Mouse (Mus musculus) forebrain, embryonic 10.5 days (tissue): Measurements from ENCODE around the gene Nectin2. TPM values are rescaled to one million over a fixed set of nuclear protein-coding genes. Genes with fewer than 3 reads are reported as not detected.

ENCODE experiments used
- DNase-seq: peaks from one replicate; pipeline ENCODE4 v3.0.0-alpha.2; 2017; ENCODE audit warnings: low spot score; ENCODE audit errors: extremely low spot score
- H3K27ac ChIP-seq: fragments of 300-500 bp; sonication (generic); 2 replicates; pipeline ENCODE4 v1.5.1; 2016; ENCODE audit warnings: mild to moderate bottlenecking
- H3K27me3 ChIP-seq: fragments of 300-500 bp; sonication (generic); 2 replicates; pipeline ENCODE4 v1.6.1; 2016; ENCODE audit warnings: mild to moderate bottlenecking; ENCODE audit not compliant: poor library complexity, severe bottlenecking
- H3K36me3 ChIP-seq: fragments of 300-500 bp; sonication (generic); replicated peaks from 2 replicates; pipeline ENCODE4 v1.6.1; 2016; ENCODE audit warnings: mild to moderate bottlenecking, moderate library complexity
- H3K4me1 ChIP-seq: fragments of 300-500 bp; sonication (generic); 2 replicates; pipeline ENCODE4 v1.6.1; 2016
- H3K4me3 ChIP-seq: fragments of 300-500 bp; sonication (generic); 2 replicates; pipeline ENCODE4 v1.5.1; 2016; ENCODE audit warnings: mild to moderate bottlenecking, moderate library complexity
- H3K9me3 ChIP-seq: fragments of 300-500 bp; sonication (generic); 2 replicates; pipeline ENCODE4 v1.6.1; 2016; ENCODE audit warnings: mild to moderate bottlenecking, moderate library complexity
- WGBS: fragments of 180-500 bp; shearing (Covaris S2); methylation state at CpG from one replicate; pipeline ENCODE4 v1.1.7; 2016; 5-methylcytosine and 5-hydroxymethylcytosine counted together
- polyA plus RNA-seq: library from polyadenylated mRNA; unstranded; fragments of >200 nt; fragmentation: Nextera tagmentation; extraction: Ambion mirVana; gene quantifications from 2 replicates; pipeline ENCODE4 v1.2.1, GENCODE M21; 2016

Gene Nectin2
- polyA plus RNA-seq, 1 experiment from 2014 or later, result 84.2 TPM

GRCm38 (mm10) chr7:19712414-19712813, 37.9 kb downstream of the Nectin2 start:
- Histone ChIP-seq H3K27ac (no peak overlapping the region), H3K9me3 (no peaks in the 10 kb centered on the region), H3K27me3 (no peaks in the 10 kb centered on the region), H3K4me3 (no peak overlapping the region), H3K36me3 (peaks cover 75% of the 10 kb centered on the region), H3K4me1 (peaks cover 27% of the 10 kb centered on the region)
- 82% methylated on average over 4 of the region's 4 CpGs for WGBS
- no peak for DNase-seq

- Histone ChIP-seq H3K4me3 (no peak overlapping the region), H3K27ac (no peak overlapping the region), H3K9me3 (no peaks in the 10 kb centered on the region), H3K4me1 (peaks cover 17% of the 10 kb centered on the region), H3K36me3 (peaks cover 83% of the 10 kb centered on the region), H3K27me3 (no peaks in the 10 kb centered on the region)
- WGBS, result 95% methylated on average over 10 of the region's 10 CpGs
- DNase-seq, result no peak
Measured at GRCm38 (mm10) chr7:19710650-19711049, 39.6 kb downstream of the Nectin2 start.

- Histone ChIP-seq H3K4me3 (no peak overlapping the region), H3K9me3 (no peaks in the 10 kb centered on the region), H3K36me3 (peaks cover 93% of the 10 kb centered on the region), H3K4me1 (peaks cover 22% of the 10 kb centered on the region), H3K27me3 (no peaks in the 10 kb centered on the region), H3K27ac (no peak overlapping the region)
- WGBS, result 96% methylated on average over 7 of the region's 7 CpGs
- DNase-seq, result no peak
Measured at GRCm38 (mm10) chr7:19705271-19705670, 45.0 kb downstream of the Nectin2 start.

GRCm38 (mm10) chr7:19704475-19704874, 45.8 kb downstream of the Nectin2 start:
- H3K4me3 ChIP-seq, result no peak overlapping the region
- H3K36me3 ChIP-seq, result peaks cover 86% of the 10 kb centered on the region
- no peaks in the 10 kb centered on the region for H3K27me3 ChIP-seq
- WGBS, result 90% methylated on average over 4 of the region's 4 CpGs
- DNase-seq, result no peak
- peaks cover 30% of the 10 kb centered on the region for H3K4me1 ChIP-seq
- H3K9me3 ChIP-seq, result no peaks in the 10 kb centered on the region
- no peak overlapping the region for H3K27ac ChIP-seq

- 91% methylated on average over 16 of the region's 16 CpGs for WGBS
- H3K4me3 ChIP-seq, result no peak overlapping the region
- no peaks in the 10 kb centered on the region for H3K9me3 ChIP-seq
- peaks cover 44% of the 10 kb centered on the region for H3K4me1 ChIP-seq
- peaks cover 71% of the 10 kb centered on the region for H3K36me3 ChIP-seq
- H3K27me3 ChIP-seq, result no peaks in the 10 kb centered on the region
- DNase-seq, result no peak
- no peak overlapping the region for H3K27ac ChIP-seq
Measured at GRCm38 (mm10) chr7:19702859-19703555, 47.3 kb downstream of the Nectin2 start.

- peak overlapping the region; percentile 2; the same call in 1 of the 2 replicates for H3K4me3 ChIP-seq
- peak; percentile 68 for DNase-seq
- peaks cover 52% of the 10 kb centered on the region for H3K4me1 ChIP-seq
- H3K9me3 ChIP-seq, result peaks cover 8% of the 10 kb centered on the region
- peak overlapping the region; percentile 71 for H3K27ac ChIP-seq
- WGBS, result 31% methylated on average over 22 of the region's 22 CpGs
- no peaks in the 10 kb centered on the region for H3K27me3 ChIP-seq
- H3K36me3 ChIP-seq, result peaks cover 66% of the 10 kb centered on the region
Measured at GRCm38 (mm10) chr7:19701069-19701761, 49.1 kb downstream of the Nectin2 start.

GRCm38 (mm10) chr7:19700299-19701068, 49.8 kb downstream of the Nectin2 start:
- Histone ChIP-seq H3K36me3 (peaks cover 68% of the 10 kb centered on the region), H3K4me3 (no peak overlapping the region), H3K4me1 (peaks cover 52% of the 10 kb centered on the region), H3K27ac (peak overlapping the region; percentile 71), H3K9me3 (peaks cover 10% of the 10 kb centered on the region), H3K27me3 (no peaks in the 10 kb centered on the region)
- 66% methylated on average over 12 of the region's 12 CpGs for WGBS
- DNase-seq, result no peak

GRCm38 (mm10) chr7:19699827-19700148, 50.5 kb downstream of the Nectin2 start:
- DNase-seq, result no peak
- no peak overlapping the region for H3K4me3 ChIP-seq
- H3K9me3 ChIP-seq, result peaks cover 10% of the 10 kb centered on the region
- H3K36me3 ChIP-seq, result peaks cover 61% of the 10 kb centered on the region
- H3K4me1 ChIP-seq, result peaks cover 55% of the 10 kb centered on the region
- WGBS, result 77% methylated on average over 4 of the region's 4 CpGs
- no peaks in the 10 kb centered on the region for H3K27me3 ChIP-seq
- H3K27ac ChIP-seq, result peak overlapping the region; percentile 82; the same call in 1 of the 2 replicates

- H3K4me1 ChIP-seq, result peaks cover 56% of the 10 kb centered on the region
- peaks cover 10% of the 10 kb centered on the region for H3K9me3 ChIP-seq
- H3K4me3 ChIP-seq, result peak within 1 kb of the TSS; percentile 51
- under 1% methylated on average over 20 of the region's 20 CpGs for WGBS
- H3K27me3 ChIP-seq, result no peaks in the 10 kb centered on the region
- peak within 1 kb of the TSS; percentile 82 for H3K27ac ChIP-seq
- H3K36me3 ChIP-seq, result peaks cover 54% of the 10 kb centered on the region
- peak; percentile 58 for DNase-seq
Measured at GRCm38 (mm10) chr7:19698907-19699826, 51.1 kb downstream of the Nectin2 start, which contains the start of gene Apoe. Apoe (minus strand) TSS chr7:19699188.

GRCm38 (mm10) chr7:19697949-19698906, 52.1 kb downstream of the Nectin2 start:
- 3% methylated on average over 28 of the region's 28 CpGs for WGBS
- Histone ChIP-seq H3K4me3 (peak overlapping the region; percentile 51), H3K27me3 (no peaks in the 10 kb centered on the region), H3K27ac (peak overlapping the region; percentile 82), H3K4me1 (peaks cover 61% of the 10 kb centered on the region), H3K36me3 (peaks cover 45% of the 10 kb centered on the region), H3K9me3 (peaks cover 10% of the 10 kb centered on the region)
- peak; percentile 45 for DNase-seq

GRCm38 (mm10) chr7:19696336-19696873, 53.9 kb downstream of the Nectin2 start:
- Histone ChIP-seq H3K9me3 (peaks cover 10% of the 10 kb centered on the region), H3K27ac (no peak overlapping the region), H3K4me3 (0 out of 2 replicates have a peak overlapping the region, but pooled peaks have one; percentile 4), H3K4me1 (peaks cover 68% of the 10 kb centered on the region), H3K27me3 (no peaks in the 10 kb centered on the region), H3K36me3 (peaks cover 28% of the 10 kb centered on the region)
- no peak for DNase-seq
- WGBS, result 94% methylated on average over 34 of the region's 34 CpGs
